Mouse (Mus musculus) cortical plate, adult 2 months (tissue): Measurements from ENCODE around the gene Pgd.

Experiments
- CTCF ChIP-seq: fragments of 200-500 bp; IDR thresholded peaks from 2 replicates; pipeline ENCODE4 v1.5.1; 2011; ENCODE audit warnings: mild to moderate bottlenecking, control low read depth, low read length; ENCODE audit not compliant: insufficient read depth; ENCODE audit errors: extremely low read depth
- POLR2A ChIP-seq: fragments of 200-500 bp; IDR thresholded peaks from 2 replicates; pipeline ENCODE4 v1.6.1; 2011; ENCODE audit warnings: mild to moderate bottlenecking, low read length, control low read depth; ENCODE audit not compliant: insufficient read depth; ENCODE audit errors: extremely low read depth

- TF ChIP-seq CTCF (no peak), POLR2A (no peak)
Observed at GRCm38 (mm10) chr4:149154859-149155258, 11.7 kb downstream of the Pgd start.
